Mouse (Mus musculus) megakaryocyte, embryonic 14.5 days (primary cell): ENCODE data around the gene Notch2.

Experiments used
- FLI1 ChIP-seq: IDR thresholded peaks from 2 replicates; pipeline ENCODE4 v1.6.1; 2012; ENCODE audit warnings: low read length, inconsistent platforms, mixed read lengths
- GATA1 ChIP-seq: IDR thresholded peaks from 3 replicates; pipeline ENCODE4 v1.6.1; 2012; ENCODE audit warnings: mixed read lengths, low read length, inconsistent platforms, borderline replicate concordance

GRCm38 (mm10) chr3:98005306-98005705, 8.0 kb upstream of the Notch2 start:
- TF ChIP-seq GATA1, result no peak
- no peak for TF ChIP-seq FLI1
